9 mouse cellular contexts compared by ENCODE assay signal in the genomic region with DNA sequence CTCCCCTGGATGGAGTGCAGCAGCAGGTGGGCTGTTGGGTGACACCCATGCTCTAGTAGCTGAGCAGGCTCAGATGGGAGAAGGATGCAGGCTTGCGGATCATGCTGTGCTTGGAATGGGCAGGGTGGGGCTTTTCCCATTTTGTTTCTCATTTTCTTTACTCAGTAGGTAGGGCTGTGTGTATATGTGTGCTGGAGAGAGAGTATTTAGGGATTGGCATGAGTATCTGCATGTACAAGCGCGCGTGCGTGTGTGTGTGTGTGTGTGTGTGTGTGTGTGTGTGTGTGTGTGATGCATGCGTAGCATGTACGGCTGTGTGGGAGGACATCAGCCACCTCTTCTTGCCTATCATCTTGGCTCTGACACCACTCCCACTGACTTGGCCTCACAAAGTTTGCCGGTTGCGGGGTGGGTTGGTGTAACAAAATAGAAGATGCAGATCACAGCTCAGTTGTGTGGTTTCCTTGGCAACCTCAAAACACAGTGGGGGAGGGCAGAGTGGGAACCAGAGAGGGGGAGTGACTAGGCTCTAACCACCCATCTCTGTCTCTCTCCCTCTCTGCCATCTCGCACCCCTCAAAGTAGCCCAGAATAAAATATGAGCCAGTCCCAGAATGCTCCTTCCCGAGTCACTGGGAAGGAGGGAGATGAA. TPM values are rescaled to one million over a fixed set of nuclear protein-coding genes. Genes with fewer than 3 reads are reported as not detected.
DNase-seq lines count a peak whose midpoint lies in the region; ATAC-seq lines count a peak whose summit lies in the region.
"Had no signal": no experiment of that assay in that cellular context is flagged by ENCODE, and none has a peak within 500 bp of the region (broad histone marks: within the 10 kb centered on the region; RNA-seq: fewer than 3 reads in every experiment).

No protein-coding gene starts in this region.

- intact Hi-C loops in left cerebral cortex, postnatal 4 days (cut with DNase I) = no loop called here
- intact Hi-C loops in left cerebral cortex, postnatal 14 days (cut with DNase I) = no loop called here

- no peak overlapping the region; the same call in 1 of the 2 replicates for H3K9ac ChIP-seq in liver, embryonic 12.5 days

- H3K4me2 ChIP-seq in liver, embryonic 12.5 days = no peak overlapping the region

- ATAC-seq in liver, embryonic 12.5 days = no peak

- H3K36me3 ChIP-seq in liver, embryonic 12.5 days = no peaks in the 10 kb centered on the region

- H3K4me3 ChIP-seq in liver, embryonic 12.5 days = no peak overlapping the region
- H3K4me3 ChIP-seq: megakaryocyte, embryonic 14.5 days had no signal

- H3K27ac ChIP-seq in liver, embryonic 12.5 days = no peak overlapping the region

- H3K4me1 ChIP-seq in liver, embryonic 12.5 days = peaks cover 49% of the 10 kb centered on the region

- H3K27me3 ChIP-seq in liver, embryonic 12.5 days (replicated peaks) = 0 out of 2 replicates have a peak, but pooled peaks cover 5% of the 10 kb centered on the region

- 71% methylated on average over 11 of the region's 11 CpGs for WGBS in liver, embryonic 12.5 days (ENCODE audit: insufficient replicate concordance)

- H3K9me3 ChIP-seq in liver, embryonic 12.5 days (replicated peaks) = no peaks in the 10 kb centered on the region

- DNase-seq in left cerebral cortex, adult 11 months (ENCODE audit: low spot score) = peak; percentile 57
- DNase-seq in left cerebral cortex, postnatal 4 days = no peak
- DNase-seq in frontal cortex, postnatal 10 days (ENCODE audit: low spot score in 2 of 2) = peak; percentile 68 to 88
- peak; percentile 78 to 94 for DNase-seq in left cerebral cortex, postnatal 14 days (ENCODE audit: low spot score in 2 of 2)
- DNase-seq in right cerebral cortex, postnatal 14 days = peak; percentile 65
- no peak for DNase-seq in cerebellum, adult 11-12 months
- no peak for DNase-seq in kidney, postnatal 4 days

RNA-seq across cellular contexts. Expression of a gene that starts 41.4 kb away (rescaled TPM):
- 100 to 1,000 TPM; 110 to 134 TPM for total RNA-seq in left cerebral cortex, postnatal 4 days (2021)
- total RNA-seq in left cerebral cortex, postnatal 14 days (2021) = 100 to 1,000 TPM; 237 to 245 TPM
- 34.1 and 37.6 TPM in 2 replicates for polyA plus RNA-seq in liver, embryonic 12.5 days (2016; fragmentation: Nextera tagmentation; extraction: Ambion mirVana)

Comparison
In these comparisons a context has a peak if more than half of its experiments do, and no peak if none do; other contexts are left out.
1. DNase-seq: peak in left cerebral cortex, adult 11 months (single experiment), frontal cortex, postnatal 10 days (2 of 2), left cerebral cortex, postnatal 14 days (2 of 2) and right cerebral cortex, postnatal 14 days (single experiment); none in left cerebral cortex, postnatal 4 days (single experiment), cerebellum, adult 11-12 months (single experiment) and kidney, postnatal 4 days (0 of 2).